8 mouse cellular contexts compared by ENCODE assay signal in genomic region chr17:47594969-47595247, GRCm38 (mm10). TPM values are rescaled to one million over a fixed set of nuclear protein-coding genes. Genes with fewer than 3 reads are reported as not detected.
DNase-seq lines count a peak whose midpoint lies in the region; ATAC-seq and TF ChIP-seq lines count a peak whose summit lies in the region.

No protein-coding gene starts in this region.

- H3K9me3 ChIP-seq in heart, postnatal 0 days (replicated peaks; ENCODE audit: control insufficient read depth, low read length) = no peaks in the 10 kb centered on the region
- no peaks in the 10 kb centered on the region for H3K9me3 ChIP-seq in hindbrain, embryonic 11.5 days (ENCODE audit: control insufficient read depth, low read length)
- H3K9me3 ChIP-seq in midbrain, embryonic 12.5 days = no peaks in the 10 kb centered on the region

- no peak for TF ChIP-seq CTCF in heart, postnatal 0 days (IDR thresholded peaks at IDR 0.05; ENCODE audit: low read depth)

- H3K36me3 ChIP-seq in heart, postnatal 0 days (replicated peaks; ENCODE audit: control insufficient read depth, insufficient read depth, low read length) = peaks cover 24% of the 10 kb centered on the region
- no peaks in the 10 kb centered on the region for H3K36me3 ChIP-seq in hindbrain, embryonic 11.5 days (ENCODE audit: control insufficient read depth, insufficient read depth, low read length)
- peaks cover 19% of the 10 kb centered on the region for H3K36me3 ChIP-seq in midbrain, embryonic 12.5 days

- WGBS in heart, postnatal 0 days = 3% methylated on average over 9 of the region's 9 CpGs
- WGBS in hindbrain, embryonic 11.5 days = 0% methylated on average over 9 of the region's 9 CpGs
- 0% methylated on average over 9 of the region's 9 CpGs for WGBS in midbrain, embryonic 12.5 days

- ATAC-seq in heart, postnatal 0 days (ENCODE audit: insufficient read depth, low read depth) = no peak
- no peak for ATAC-seq in hindbrain, embryonic 11.5 days (ENCODE audit: low FRiP score)
- ATAC-seq in midbrain, embryonic 12.5 days (ENCODE audit: low FRiP score, low read depth) = no peak
- no peak for ATAC-seq in inflammation-experienced regulatory T-cells, adult 6 months

- peak overlapping the region; percentile 94 for H3K27ac ChIP-seq in heart, postnatal 0 days (ENCODE audit: low read depth)
- H3K27ac ChIP-seq in hindbrain, embryonic 11.5 days (ENCODE audit: low read depth, low read length) = peak overlapping the region; percentile 92
- peak overlapping the region; percentile 93 for H3K27ac ChIP-seq in midbrain, embryonic 12.5 days (replicated peaks)

- peak overlapping the region; percentile 92 for H3K4me2 ChIP-seq in heart, postnatal 0 days (ENCODE audit: low read depth, low read length)
- peak overlapping the region; percentile 78 for H3K4me2 ChIP-seq in hindbrain, embryonic 11.5 days (replicated peaks; ENCODE audit: low read depth, low read length)
- peak overlapping the region; percentile 95 for H3K4me2 ChIP-seq in midbrain, embryonic 12.5 days (replicated peaks)

- TF ChIP-seq EP300 in heart, postnatal 0 days (IDR thresholded peaks at IDR 0.05; ENCODE audit: low read depth) = no peak

- H3K27me3 ChIP-seq in heart, postnatal 0 days (ENCODE audit: control insufficient read depth, insufficient read depth, low read length) = no peaks in the 10 kb centered on the region
- no peaks in the 10 kb centered on the region for H3K27me3 ChIP-seq in hindbrain, embryonic 11.5 days (ENCODE audit: control insufficient read depth, insufficient read depth, low read length)
- no peaks in the 10 kb centered on the region for H3K27me3 ChIP-seq in midbrain, embryonic 12.5 days

- peak overlapping the region; percentile 85 for H3K9ac ChIP-seq in heart, postnatal 0 days (replicated peaks; ENCODE audit: low read depth, low read length)
- H3K9ac ChIP-seq in hindbrain, embryonic 11.5 days (ENCODE audit: low read depth, low read length) = peak overlapping the region; percentile 80
- peak overlapping the region; percentile 79 for H3K9ac ChIP-seq in midbrain, embryonic 12.5 days (replicated peaks)

- peak overlapping the region; percentile 72 for H3K4me3 ChIP-seq in heart, postnatal 0 days (ENCODE audit: low read depth, low read length)
- H3K4me3 ChIP-seq in hindbrain, embryonic 11.5 days (ENCODE audit: low read depth, low read length) = peak overlapping the region; percentile 65
- peak overlapping the region; percentile 75 for H3K4me3 ChIP-seq in midbrain, embryonic 12.5 days

- DNase-seq in heart, postnatal 0 days (ENCODE audit: low spot score) = no peak
- DNase-seq in heart, adult 8-10 months (ENCODE audit: low spot score) = no peak
- peak; percentile 56 for DNase-seq in ZHBTc4 (ENCODE audit: low read depth, low spot score)
- peak; percentile 44 for DNase-seq in hindbrain, embryonic 11.5 days (ENCODE audit: low spot score)
- DNase-seq in layer of hippocampus, postnatal 25 days (ENCODE audit: extremely low spot score in 1 of 2, low spot score in 1 of 2) = no peak
- DNase-seq in cerebellum, adult 8-10 months = no peak

- peaks cover 33% of the 10 kb centered on the region for H3K4me1 ChIP-seq in heart, postnatal 0 days (ENCODE audit: control insufficient read depth, insufficient read depth)
- H3K4me1 ChIP-seq in hindbrain, embryonic 11.5 days (replicated peaks; ENCODE audit: control insufficient read depth, insufficient read depth, low read length) = peaks cover 13% of the 10 kb centered on the region
- peaks cover 49% of the 10 kb centered on the region for H3K4me1 ChIP-seq in midbrain, embryonic 12.5 days

RNA-seq across cellular contexts. Expression of gene Bysl, which starts 16.4 kb away (rescaled TPM):
- 14.3 and 17.4 TPM in 2 replicates for total RNA-seq in heart, postnatal 0 days (2014; rRNA removed; ENCODE audit: low replicate concordance)
- 15.8 and 19.9 TPM in 2 replicates for polyA plus RNA-seq in heart, postnatal 0 days (2015; fragmentation: Nextera tagmentation; extraction: Ambion mirVana)
- total RNA-seq in heart, adult 8-10 months (2022) = 10 to 100 TPM; 14.2 to 16.9 (median 15.9) TPM
- polyA plus RNA-seq in hindbrain, embryonic 11.5 days (2014; fragmentation: Nextera tagmentation; extraction: Ambion mirVana) = 30.8 and 31.0 TPM in 2 replicates
- 30.8 and 31.5 TPM in 2 replicates for polyA plus RNA-seq in midbrain, embryonic 12.5 days (2016; fragmentation: Nextera tagmentation; extraction: Ambion mirVana)
- polyA plus RNA-seq in inflammation-experienced regulatory T-cells, adult 6 months (2017; shearing (Covaris generic)) = 10 to 100 TPM in 2 of 3 experiments, 1 to 10 TPM in 1; 9.1 to 12.3 (median 11.6) TPM
- 10 to 100 TPM; 18.4 to 19.1 TPM for total RNA-seq in layer of hippocampus, postnatal 25 days (2021)

RNA-seq across cellular contexts. Expression of gene Med20, which starts 16.5 kb away (rescaled TPM):
- total RNA-seq in heart, postnatal 0 days (2014; rRNA removed; ENCODE audit: low replicate concordance) = 26.5 and 30.1 TPM in 2 replicates
- 21.8 and 26.3 TPM in 2 replicates for polyA plus RNA-seq in heart, postnatal 0 days (2015; fragmentation: Nextera tagmentation; extraction: Ambion mirVana)
- total RNA-seq in heart, adult 8-10 months (2022) = 10 to 100 TPM; 15.7 to 19.9 (median 18.1) TPM
- 44.6 and 44.8 TPM in 2 replicates for polyA plus RNA-seq in hindbrain, embryonic 11.5 days (2014; fragmentation: Nextera tagmentation; extraction: Ambion mirVana)
- polyA plus RNA-seq in midbrain, embryonic 12.5 days (2016; fragmentation: Nextera tagmentation; extraction: Ambion mirVana) = 39.5 and 41.0 TPM in 2 replicates
- 10 to 100 TPM; 27.6 to 32.3 (median 28.1) TPM for polyA plus RNA-seq in inflammation-experienced regulatory T-cells, adult 6 months (2017; shearing (Covaris generic))
- total RNA-seq in layer of hippocampus, postnatal 25 days (2021) = 10 to 100 TPM; 28.7 to 29.8 TPM

RNA-seq across cellular contexts. Expression of gene Gm20517, which starts 16.5 kb away (rescaled TPM):
- 2.3 TPM in 1 of 2 replicates, not detected in the other for total RNA-seq in heart, postnatal 0 days (2014; rRNA removed; ENCODE audit: low replicate concordance)
- polyA plus RNA-seq in heart, postnatal 0 days (2015; fragmentation: Nextera tagmentation; extraction: Ambion mirVana) = 1.4 and 1.7 TPM in 2 replicates
- 1 to 10 TPM in 3 of 4 experiments, under 1 TPM in 1; 0.35 to 5.1 (median 2.0) TPM for total RNA-seq in heart, adult 8-10 months (2022)
- 1.3 and 1.7 TPM in 2 replicates for polyA plus RNA-seq in hindbrain, embryonic 11.5 days (2014; fragmentation: Nextera tagmentation; extraction: Ambion mirVana)
- polyA plus RNA-seq in midbrain, embryonic 12.5 days (2016; fragmentation: Nextera tagmentation; extraction: Ambion mirVana) = 2.2 and 2.5 TPM in 2 replicates
- under 1 TPM in 2 of 3 experiments, not detected in 1; 0.68 to 0.79 TPM for polyA plus RNA-seq in inflammation-experienced regulatory T-cells, adult 6 months (2017; shearing (Covaris generic))
- total RNA-seq in layer of hippocampus, postnatal 25 days (2021) = 1 to 10 TPM; 5.2 to 5.5 TPM

RNA-seq across cellular contexts. Expression of gene Usp49, which starts 35.6 kb away (rescaled TPM):
- total RNA-seq in heart, postnatal 0 days (2014; rRNA removed; ENCODE audit: low replicate concordance) = 3.5 and 10.8 TPM in 2 replicates
- 1.4 TPM in 2 replicates for polyA plus RNA-seq in heart, postnatal 0 days (2015; fragmentation: Nextera tagmentation; extraction: Ambion mirVana)
- 1 to 10 TPM; 3.4 to 4.6 (median 3.7) TPM for total RNA-seq in heart, adult 8-10 months (2022)
- polyA plus RNA-seq in hindbrain, embryonic 11.5 days (2014; fragmentation: Nextera tagmentation; extraction: Ambion mirVana) = 8.7 and 9.1 TPM in 2 replicates
- 10.5 and 11.9 TPM in 2 replicates for polyA plus RNA-seq in midbrain, embryonic 12.5 days (2016; fragmentation: Nextera tagmentation; extraction: Ambion mirVana)
- polyA plus RNA-seq in inflammation-experienced regulatory T-cells, adult 6 months (2017; shearing (Covaris generic)) = under 1 TPM; 0.58 to 0.97 (median 0.70) TPM
- 10 to 100 TPM in 1 of 2 experiments, 1 to 10 TPM in 1; 9.7 to 14.7 TPM for total RNA-seq in layer of hippocampus, postnatal 25 days (2021)

Comparison
In these comparisons a context has a peak if more than half of its experiments do, and no peak if none do; other contexts are left out.
1. DNase-seq: peak in ZHBTc4 (single experiment) and hindbrain, embryonic 11.5 days (single experiment); none in heart, postnatal 0 days (single experiment), heart, adult 8-10 months (single experiment), layer of hippocampus, postnatal 25 days (0 of 2) and cerebellum, adult 8-10 months (single experiment).
2. Peak in every context shown above with its lines, with median percentiles within 50 percentile points of each other: H3K27ac ChIP-seq, H3K4me2 ChIP-seq, H3K4me3 ChIP-seq and H3K9ac ChIP-seq.